Mouse (Mus musculus) erythroid progenitor cell, adult 5-6 weeks (primary cell): Measurements from ENCODE around the gene Pacs2. TPM values are rescaled to one million over a fixed set of nuclear protein-coding genes. Genes with fewer than 3 reads are reported as not detected.

Source experiments
- ATAC-seq: replicated peaks from 2 replicates; pipeline ENCODE4 v1.8.0; 2016; ENCODE audit warnings: moderate number of reproducible peaks, mild to moderate bottlenecking, moderate TSS enrichment, inconsistent platforms; ENCODE audit not compliant: poor library complexity, low FRiP score, severe bottlenecking
- total RNA-seq, 2 experiments: library from RNA; stranded (forward) in 1 of 2; stranded (reverse) in 1 of 2; fragments of 150-400 nt in 1 of 2; fragments of 186-747, 209-891 nt in 1 of 2; gene quantifications; 2 replicates each; pipeline versions ENCODE4 v1.2.3 to v1.2.4; 2015 to 2017; ENCODE audit warnings: low replicate concordance in 2 of 2

The Pacs2 gene
- total RNA-seq, 2 experiments from 2014 or later = 44.9 to 68.3 TPM

DNA sequence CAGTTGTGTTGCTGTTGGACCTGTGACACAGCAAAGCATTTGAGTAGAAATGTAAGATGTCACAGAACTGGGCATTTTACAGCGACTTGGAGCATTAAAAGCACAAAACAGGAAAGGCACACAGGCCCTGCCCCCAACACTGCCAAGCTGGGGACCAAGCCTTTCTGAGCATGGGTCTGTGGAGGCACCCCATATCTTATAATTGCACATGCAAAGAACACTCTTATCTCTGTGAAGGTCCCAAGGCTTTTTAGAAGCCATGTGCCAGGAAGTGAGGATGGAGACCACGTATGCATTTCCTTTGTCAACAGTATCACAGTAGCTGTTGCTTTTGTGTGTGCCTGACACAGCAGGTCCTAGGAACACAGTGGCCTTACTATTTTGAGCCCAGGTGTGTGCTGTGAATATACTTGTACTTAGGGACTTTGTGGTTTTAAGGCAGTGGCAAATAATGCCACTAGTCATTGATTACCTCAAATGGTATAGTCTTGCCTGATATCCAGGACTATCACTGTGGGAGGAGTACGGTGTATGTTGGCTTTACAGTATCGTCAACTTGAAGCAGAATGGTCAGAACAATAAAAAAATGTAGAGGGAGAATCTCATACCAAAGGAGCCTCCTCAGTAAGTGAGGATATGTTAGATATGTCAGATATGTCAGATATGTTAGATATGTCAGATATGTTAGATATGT, 93.3 kb downstream of the Pacs2 start:
- ATAC-seq = peak; percentile 88

- ATAC-seq = no peak
Observed at GRCm38 (mm10) chr12:113108528-113109283, 94.4 kb downstream of the Pacs2 start.

DNA sequence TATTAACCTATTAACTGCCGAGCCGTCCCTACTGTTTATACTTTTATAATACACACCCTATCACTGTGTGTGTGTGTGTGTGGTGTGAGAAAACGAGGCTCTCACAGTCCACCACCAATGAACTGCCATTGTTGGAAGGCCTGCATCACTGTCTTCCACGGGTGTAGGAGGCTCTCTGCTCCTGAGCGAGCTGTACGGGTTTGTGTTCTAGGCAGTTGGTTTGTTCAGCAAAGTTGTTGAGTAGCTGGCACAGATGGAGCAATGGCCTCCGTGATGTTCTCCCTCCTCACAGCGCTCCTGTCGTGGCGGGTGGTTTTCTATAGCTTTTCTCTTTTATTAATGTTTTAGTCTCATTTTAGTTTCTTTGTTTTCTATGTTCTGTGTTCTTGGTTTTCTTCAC, 95.5 kb downstream of the Pacs2 start:
- no peak for ATAC-seq

- ATAC-seq = no peak
Observed at GRCm38 (mm10) chr12:113114141-113114540, 99.8 kb downstream of the Pacs2 start.

- ATAC-seq = no peak
Observed at GRCm38 (mm10) chr12:113114856-113115538, 100.7 kb downstream of the Pacs2 start.

- peak; percentile 81 for ATAC-seq
Observed at GRCm38 (mm10) chr12:113119516-113120410, 105.5 kb downstream of the Pacs2 start.

Other genes starting within 250 kb of the Pacs2 start
- gene Ahnak2, start 211.9 kb upstream of the Pacs2 start, total RNA-seq (2015; ENCODE audit: low replicate concordance) = 0.36 TPM in 1 of 2 replicates, not detected in the other
- 0.64 TPM in 1 of 2 replicates, not detected in the other for gene Ahnak2, start 211.9 kb upstream of the Pacs2 start, total RNA-seq (2017; ENCODE audit: low replicate concordance)
- not detected in 2 replicates for gene Clba1, start 205.6 kb upstream of the Pacs2 start, total RNA-seq (2015; ENCODE audit: low replicate concordance)
- 0.51 TPM in 1 of 2 replicates, not detected in the other for gene Clba1, start 205.6 kb upstream of the Pacs2 start, total RNA-seq (2017; ENCODE audit: low replicate concordance)
- 170 and 180 TPM in 2 replicates for gene Cdca4, start 185.1 kb upstream of the Pacs2 start, total RNA-seq (2015; ENCODE audit: low replicate concordance)
- gene Cdca4, start 185.1 kb upstream of the Pacs2 start, total RNA-seq (2017; ENCODE audit: low replicate concordance) = 135 and 144 TPM in 2 replicates
- gene Gpr132, start 146.3 kb upstream of the Pacs2 start, total RNA-seq (2015; ENCODE audit: low replicate concordance) = 1.3 and 5.0 TPM in 2 replicates
- gene Gpr132, start 146.3 kb upstream of the Pacs2 start, total RNA-seq (2017; ENCODE audit: low replicate concordance) = 0.90 and 2.7 TPM in 2 replicates
- not detected in 2 replicates for gene Jag2, start 84.7 kb upstream of the Pacs2 start, total RNA-seq (2015; ENCODE audit: low replicate concordance)
- gene Jag2, start 84.7 kb upstream of the Pacs2 start, total RNA-seq (2017; ENCODE audit: low replicate concordance) = 0.26 TPM in 1 of 2 replicates, not detected in the other
- 12.3 TPM in 1 of 2 replicates, not detected in the other for gene Nudt14, start 72.4 kb upstream of the Pacs2 start, total RNA-seq (2015; ENCODE audit: low replicate concordance)
- 2.5 and 3.3 TPM in 2 replicates for gene Nudt14, start 72.4 kb upstream of the Pacs2 start, total RNA-seq (2017; ENCODE audit: low replicate concordance)
- gene Btbd6, start 38.0 kb upstream of the Pacs2 start, total RNA-seq (2015; ENCODE audit: low replicate concordance) = 0.84 and 3.2 TPM in 2 replicates
- gene Btbd6, start 38.0 kb upstream of the Pacs2 start, total RNA-seq (2017; ENCODE audit: low replicate concordance) = 0.68 and 1.0 TPM in 2 replicates
- gene Brf1, start 13.8 kb upstream of the Pacs2 start, total RNA-seq (2015; ENCODE audit: low replicate concordance) = 55.1 and 57.4 TPM in 2 replicates
- gene Brf1, start 13.8 kb upstream of the Pacs2 start, total RNA-seq (2017; ENCODE audit: low replicate concordance) = 172 and 200 TPM in 2 replicates
- not detected in 2 replicates for gene Tex22, start 60.0 kb downstream of the Pacs2 start, total RNA-seq (2015; ENCODE audit: low replicate concordance)
- gene Tex22, start 60.0 kb downstream of the Pacs2 start, total RNA-seq (2017; ENCODE audit: low replicate concordance) = not detected in 2 replicates
- gene Mta1, start 83.8 kb downstream of the Pacs2 start, total RNA-seq (2015; ENCODE audit: low replicate concordance) = 27.2 and 40.4 TPM in 2 replicates
- 17.6 and 21.6 TPM in 2 replicates for gene Mta1, start 83.8 kb downstream of the Pacs2 start, total RNA-seq (2017; ENCODE audit: low replicate concordance)
- gene Crip2, start 125.7 kb downstream of the Pacs2 start, total RNA-seq (2015; ENCODE audit: low replicate concordance) = 22.7 and 54.1 TPM in 2 replicates
- gene Crip2, start 125.7 kb downstream of the Pacs2 start, total RNA-seq (2017; ENCODE audit: low replicate concordance) = 16.0 and 29.5 TPM in 2 replicates
- 106 and 143 TPM in 2 replicates for gene Crip1, start 131.8 kb downstream of the Pacs2 start, total RNA-seq (2015; ENCODE audit: low replicate concordance)
- 93.8 and 176 TPM in 2 replicates for gene Crip1, start 131.8 kb downstream of the Pacs2 start, total RNA-seq (2017; ENCODE audit: low replicate concordance)
- 11.3 and 18.7 TPM in 2 replicates for gene Tedc1, start 141.9 kb downstream of the Pacs2 start, total RNA-seq (2015; ENCODE audit: low replicate concordance)
- gene Tedc1, start 141.9 kb downstream of the Pacs2 start, total RNA-seq (2017; ENCODE audit: low replicate concordance) = 18.9 and 38.9 TPM in 2 replicates
- not detected in 2 replicates for gene Tmem121, start 171.4 kb downstream of the Pacs2 start, total RNA-seq (2015; ENCODE audit: low replicate concordance)
- gene Tmem121, start 171.4 kb downstream of the Pacs2 start, total RNA-seq (2017; ENCODE audit: low replicate concordance) = not detected in 2 replicates